Mouse (Mus musculus) cerebellum, adult 2 months (tissue): ENCODE results near the gene Fkbp4.

Experiments used
- CTCF ChIP-seq: fragments of 200-500 bp; IDR thresholded peaks from 2 replicates; pipeline ENCODE4 v1.5.1; 2011; ENCODE audit warnings: low read depth, mild to moderate bottlenecking, control low read depth, low read length, moderate library complexity, borderline replicate concordance; ENCODE audit not compliant: insufficient read depth
- POLR2A ChIP-seq: fragments of 200-500 bp; IDR thresholded peaks from 2 replicates; pipeline ENCODE4 v1.6.1; 2011; ENCODE audit warnings: low read length, control low read depth, borderline replicate concordance; ENCODE audit not compliant: insufficient read depth

DNA sequence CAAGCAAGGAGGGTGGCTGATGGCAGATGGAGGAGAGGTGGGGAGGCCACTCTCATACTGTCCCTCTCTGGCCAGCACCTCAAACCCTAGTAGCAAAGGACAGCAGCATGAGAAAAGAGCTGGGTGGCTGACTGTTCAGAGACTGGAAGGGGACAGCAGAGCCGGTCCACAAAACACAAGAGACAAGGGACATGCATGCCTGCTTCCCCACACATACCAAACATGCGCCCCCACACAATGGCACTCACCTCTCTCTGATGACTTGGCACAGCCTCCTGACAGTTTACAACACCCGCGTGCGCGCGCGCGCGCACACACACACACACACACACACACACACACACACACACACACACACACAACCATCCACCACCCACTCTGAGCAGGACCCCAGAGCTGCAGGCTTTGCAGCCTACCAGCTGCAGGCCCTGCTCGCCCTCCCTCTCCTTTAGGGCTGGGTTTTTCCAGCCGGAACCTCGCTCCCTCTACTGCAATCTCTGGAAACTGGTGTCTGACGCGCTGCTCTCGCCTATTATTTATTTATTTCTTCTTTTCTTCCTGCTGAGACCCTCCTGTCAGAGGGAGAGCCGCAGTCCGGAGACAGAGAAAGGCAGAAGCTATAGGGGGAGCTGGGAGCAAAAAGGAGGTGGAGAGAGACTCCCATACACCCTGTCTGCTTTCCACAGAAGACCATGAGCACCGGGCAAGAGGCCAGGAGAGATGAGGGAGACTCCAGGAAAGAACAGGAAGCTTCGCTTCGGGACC lies 38.9 kb downstream of the Fkbp4 start:
- TF ChIP-seq POLR2A: 0 out of 2 replicates have a peak, but pooled peaks have one; percentile 16
- no peak for TF ChIP-seq CTCF
